Mouse (Mus musculus) layer of hippocampus, postnatal 25 days (tissue): ENCODE data around the gene Paf1. TPM values are rescaled to one million over a fixed set of nuclear protein-coding genes. Genes with fewer than 3 reads are reported as not detected.
"Not testable (repeated sequence)": the region's sequence is repeated elsewhere in the genome, so short reads cannot be mapped to it uniquely, and the experiment has no call there.

Experiments used
- DNase-seq, 2 experiments: peaks; one replicate each; pipeline ENCODE4 v3.0.0; 2022; ENCODE audit warnings: mixed read lengths in 2 of 2, low spot score in 1 of 2; ENCODE audit errors: extremely low spot score in 1 of 2
- total RNA-seq, 2 experiments: library from RNA; stranded (reverse); gene quantifications; 2 replicates each; pipeline ENCODE4 v1.2.3; 2021

Gene Paf1
- total RNA-seq, 2 experiments from 2014 or later: 63.0 to 69.3 TPM

GRCm38 (mm10) chr7:28382347-28382951 lies 10.3 kb upstream of the Paf1 start:
- DNase-seq: no peak

- DNase-seq: peak in 1 of 2 experiments; percentile 31
Observed at GRCm38 (mm10) chr7:28382981-28383396, 9.8 kb upstream of the Paf1 start.

DNA sequence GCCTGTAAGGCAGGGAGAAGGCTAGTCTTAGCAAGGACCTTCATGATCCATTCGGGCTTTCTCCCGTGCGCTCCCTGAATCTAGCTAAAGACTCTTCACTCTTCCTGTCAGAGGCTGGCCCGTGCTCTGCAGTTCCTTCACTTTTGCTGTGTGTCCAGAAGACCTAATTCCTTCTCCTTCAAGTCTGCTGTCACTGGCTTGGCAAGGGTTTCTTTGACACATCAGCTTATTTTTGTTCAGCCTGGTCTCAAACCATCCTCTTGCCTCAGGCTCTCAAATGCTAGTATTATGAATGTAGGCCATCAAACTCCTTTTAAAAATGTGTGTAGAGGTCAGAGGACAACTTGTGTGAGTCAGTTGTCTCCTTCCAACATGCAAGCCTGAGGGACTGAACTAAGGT lies 9.1 kb upstream of the Paf1 start:
- DNase-seq: no peak

DNA sequence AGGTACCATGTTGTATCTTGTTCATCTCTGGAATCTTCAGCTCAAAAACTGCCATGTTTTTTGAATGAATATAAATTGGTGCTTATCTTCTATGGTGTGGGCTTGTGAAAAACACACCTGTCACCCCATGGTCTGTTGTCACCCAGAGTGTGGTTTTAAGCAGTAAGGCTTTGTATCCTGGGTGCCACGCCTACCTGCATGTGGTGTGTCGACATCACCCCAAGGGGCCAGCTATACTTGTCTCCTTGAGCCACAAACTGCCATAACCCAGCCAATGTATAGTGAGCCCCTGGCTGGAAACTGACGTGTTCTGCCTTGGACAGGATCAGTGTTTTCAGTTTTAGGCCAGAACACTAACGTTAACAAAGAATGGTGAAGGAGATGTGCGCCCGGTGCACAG lies 8.6 kb upstream of the Paf1 start:
- DNase-seq: no peak

DNA sequence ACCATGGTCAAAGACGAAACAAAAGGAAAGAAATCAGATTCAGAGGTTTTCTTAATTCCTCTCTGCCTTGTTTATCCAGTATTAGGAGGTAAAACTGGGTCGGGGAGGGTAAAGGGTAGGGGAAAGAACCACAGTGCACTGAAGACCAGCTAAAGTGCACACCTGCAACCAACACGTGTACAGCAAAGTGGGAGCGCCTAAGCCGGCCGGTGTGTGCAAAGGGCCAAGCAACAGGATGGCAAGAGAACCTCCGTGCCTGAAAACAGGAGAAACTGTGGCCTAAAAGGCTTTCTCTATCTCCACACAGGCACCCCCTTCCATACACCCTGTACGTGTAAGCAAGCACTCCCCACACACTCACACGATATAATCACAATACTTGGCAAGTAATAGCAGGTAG lies 7.6 kb upstream of the Paf1 start:
- no peak for DNase-seq

DNA sequence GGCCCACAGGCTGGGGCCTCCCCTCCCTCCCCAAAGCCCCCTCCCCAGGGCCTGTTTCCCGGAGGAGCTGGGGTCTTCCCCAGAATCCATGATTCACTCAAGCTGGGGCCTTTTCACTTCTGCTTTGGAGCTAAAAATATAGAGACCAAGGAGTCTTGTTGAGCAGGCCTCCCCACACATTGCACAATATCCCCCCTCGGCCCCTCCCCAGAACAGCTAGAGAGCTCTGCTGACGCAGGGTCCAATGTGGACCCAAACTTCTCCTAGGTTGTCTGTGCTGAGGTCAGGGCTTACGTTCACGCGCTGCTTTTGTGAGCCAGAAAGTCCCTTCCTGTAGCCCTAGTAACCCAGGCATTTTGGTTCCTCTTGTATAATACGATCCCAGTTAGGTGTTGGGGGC lies 6.7 kb upstream of the Paf1 start:
- DNase-seq: no peak

GRCm38 (mm10) chr7:28386462-28386861 lies 6.3 kb upstream of the Paf1 start:
- peak; percentile 65 to 91 for DNase-seq

DNA sequence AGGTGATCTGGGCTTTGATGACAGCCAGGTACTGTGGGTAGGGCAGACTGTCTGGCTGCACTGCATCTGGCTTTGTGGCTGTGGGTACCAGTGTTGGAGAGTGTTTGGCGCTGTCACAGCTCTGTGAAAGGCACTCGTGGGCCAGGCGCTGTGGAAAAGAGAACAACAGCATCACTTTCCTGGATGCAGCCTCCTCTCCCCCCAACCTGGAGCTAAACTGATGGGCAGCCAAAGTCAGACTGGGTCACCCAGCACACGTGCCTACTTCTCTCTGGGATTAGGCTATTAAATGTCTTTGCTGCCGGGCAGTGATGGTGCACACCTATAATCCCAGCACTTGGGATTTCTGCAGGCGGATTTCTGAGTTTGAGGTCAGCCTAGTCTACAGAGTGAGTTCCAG lies 5.9 kb upstream of the Paf1 start:
- DNase-seq: not testable (repeated sequence)

- not testable (repeated sequence) for DNase-seq
Observed at GRCm38 (mm10) chr7:28387384-28387783, 5.4 kb upstream of the Paf1 start.

DNA sequence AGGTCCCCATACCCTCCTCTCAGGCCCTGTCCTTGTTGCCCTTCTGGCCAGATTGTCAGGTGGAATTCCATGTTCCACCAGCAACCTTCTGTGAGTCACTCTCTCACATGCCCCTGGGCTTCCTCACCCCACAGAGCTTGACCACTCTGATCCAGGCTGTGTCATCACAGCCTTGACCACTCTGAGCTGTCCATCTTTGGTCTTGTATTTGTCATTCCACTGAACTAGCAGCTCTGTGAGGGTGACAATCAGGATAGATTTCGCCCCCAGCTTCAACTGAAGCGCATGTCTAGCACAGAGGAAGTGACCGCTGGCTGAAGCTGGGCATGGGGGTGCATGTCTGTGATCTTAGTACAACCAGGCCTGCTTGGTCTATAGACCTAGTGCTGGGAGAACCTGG lies 2.4 kb upstream of the Paf1 start:
- no peak for DNase-seq

DNA sequence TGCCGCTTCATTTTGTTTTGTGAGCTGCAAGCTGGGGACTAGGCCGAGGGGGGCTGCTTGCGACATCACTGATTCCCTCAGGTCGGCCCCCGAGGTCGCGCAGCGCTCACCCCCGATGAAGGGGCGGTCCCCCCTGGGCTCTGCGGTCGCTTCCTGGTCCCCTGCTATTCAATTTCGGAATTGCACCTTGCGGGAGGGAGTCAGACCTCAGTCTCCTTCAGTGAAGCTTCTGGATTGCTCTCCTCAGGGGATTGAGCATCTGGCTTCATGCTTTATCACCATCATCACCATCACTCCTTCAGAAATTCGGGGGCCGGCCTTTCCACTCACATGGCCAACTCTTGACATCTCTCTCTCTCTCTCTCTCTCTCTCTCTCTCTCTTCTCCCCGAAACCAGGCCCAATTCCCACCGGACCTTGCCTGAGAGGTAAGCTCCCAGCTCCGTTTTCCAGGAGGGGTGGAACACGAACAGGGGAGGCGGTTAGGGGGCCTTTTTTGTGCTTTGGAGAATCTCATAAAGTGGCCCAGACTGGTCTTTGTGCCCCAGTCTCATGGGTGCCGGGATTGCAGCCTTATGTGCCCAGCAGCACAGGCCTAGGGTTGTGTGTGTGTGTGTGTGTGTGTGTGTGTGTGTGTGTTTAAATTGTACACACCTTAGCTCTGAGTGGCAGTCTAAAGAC lies 661 bp downstream of the Paf1 start:
- no peak for DNase-seq

- no peak for DNase-seq
Observed at GRCm38 (mm10) chr7:28395425-28395824, 2.7 kb downstream of the Paf1 start.

GRCm38 (mm10) chr7:28398000-28398399 lies 5.2 kb downstream of the Paf1 start:
- DNase-seq: no peak

DNA sequence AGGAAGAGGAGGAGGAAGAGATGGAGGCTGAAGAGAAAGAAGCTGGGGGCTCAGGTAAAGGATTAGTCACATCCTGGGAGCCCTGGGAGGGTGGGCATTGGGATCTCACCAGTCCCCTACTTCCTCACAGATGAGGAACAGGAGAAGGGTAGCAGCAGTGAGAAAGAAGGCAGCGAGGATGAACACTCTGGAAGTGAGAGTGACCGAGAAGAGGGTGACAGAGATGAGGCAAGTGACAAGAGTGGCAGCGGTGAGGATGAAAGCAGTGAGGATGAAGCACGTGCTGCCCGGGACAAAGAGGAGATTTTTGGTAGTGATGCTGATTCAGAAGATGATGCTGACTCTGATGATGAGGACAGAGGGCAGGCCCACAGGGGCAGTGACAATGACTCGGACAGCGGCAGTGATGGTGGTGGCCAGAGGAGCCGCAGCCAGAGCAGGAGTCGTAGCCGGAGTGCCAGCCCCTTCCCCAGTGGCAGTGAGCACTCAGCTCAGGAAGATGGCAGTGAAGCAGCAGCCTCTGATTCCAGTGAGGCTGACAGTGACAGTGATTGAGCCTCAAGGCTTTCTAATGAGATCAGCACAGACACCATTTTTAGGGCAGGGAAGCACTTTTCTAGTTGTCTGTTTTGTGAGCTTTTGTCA lies 6.1 kb downstream of the Paf1 start:
- no peak for DNase-seq

- DNase-seq: no peak
Observed at GRCm38 (mm10) chr7:28401030-28401429, 8.3 kb downstream of the Paf1 start.

GRCm38 (mm10) chr7:28401942-28402341 lies 9.2 kb downstream of the Paf1 start:
- DNase-seq: no peak

GRCm38 (mm10) chr7:28410841-28411475 lies 18.2 kb downstream of the Paf1 start:
- no peak for DNase-seq

GRCm38 (mm10) chr7:28412826-28413225 lies 20.1 kb downstream of the Paf1 start:
- DNase-seq: no peak

- no peak for DNase-seq
Observed at GRCm38 (mm10) chr7:28417368-28417767, 24.6 kb downstream of the Paf1 start.

GRCm38 (mm10) chr7:28418096-28418670 lies 25.4 kb downstream of the Paf1 start:
- DNase-seq: no peak

GRCm38 (mm10) chr7:28419416-28419815 lies 26.7 kb downstream of the Paf1 start:
- no peak for DNase-seq
